Mouse (Mus musculus) MEL (cell line): ENCODE results near the gene Gm10762.

ENCODE experiments used
- CHD1 ChIP-seq: IDR thresholded peaks from 2 replicates; pipeline ENCODE4 v1.6.1; 2012; ENCODE audit warnings: low read depth, mild to moderate bottlenecking, inconsistent platforms, low read length, improper control_type of control experiment
- CTCF ChIP-seq, 3 experiments: IDR thresholded peaks in 2 of 3; conservative IDR thresholded peaks in 1 of 3; 2 replicates each; pipeline ENCODE4 v1.5.1; 2011 to 2012; ENCODE audit warnings: low read length in 3 of 3, low read depth in 2 of 3, mild to moderate bottlenecking in 2 of 3, improper control_type of control experiment in 1 of 3, inconsistent platforms in 1 of 3, mixed read lengths in 1 of 3, moderate library complexity in 1 of 3; ENCODE audit not compliant: control insufficient read depth in 1 of 3, insufficient read depth in 1 of 3, poor library complexity in 1 of 3, severe bottlenecking in 1 of 3
- EP300 ChIP-seq, 2 experiments: IDR thresholded peaks; 2 replicates each; pipeline ENCODE4 v1.6.1; 2011; ENCODE audit warnings: improper control_type of control experiment in 2 of 2, low read length in 2 of 2, low read depth in 1 of 2, mild to moderate bottlenecking in 1 of 2
- POLR2AphosphoS2 ChIP-seq: IDR thresholded peaks from 2 replicates; pipeline ENCODE4 v1.6.1; 2011; ENCODE audit warnings: low read length, improper control_type of control experiment
- TAL1 ChIP-seq: IDR thresholded peaks from 2 replicates; pipeline ENCODE4 v1.6.1; 2012; ENCODE audit warnings: mild to moderate bottlenecking, inconsistent platforms, low read length, moderate library complexity, mixed read lengths
- USF1 ChIP-seq: IDR thresholded peaks from 2 replicates; pipeline ENCODE4 v1.6.1; 2014; ENCODE audit warnings: low read depth, mild to moderate bottlenecking, inconsistent platforms, low read length, improper control_type of control experiment, moderate library complexity
- ZMIZ1 ChIP-seq: IDR thresholded peaks from 2 replicates; pipeline ENCODE4 v1.6.1; 2012; ENCODE audit warnings: low read depth, mild to moderate bottlenecking, inconsistent platforms, low read length, improper control_type of control experiment, moderate library complexity
- ZNF384 ChIP-seq: IDR thresholded peaks from 2 replicates; pipeline ENCODE4 v1.6.1; 2012; ENCODE audit warnings: low read depth, mild to moderate bottlenecking, inconsistent platforms, low read length, improper control_type of control experiment

DNA sequence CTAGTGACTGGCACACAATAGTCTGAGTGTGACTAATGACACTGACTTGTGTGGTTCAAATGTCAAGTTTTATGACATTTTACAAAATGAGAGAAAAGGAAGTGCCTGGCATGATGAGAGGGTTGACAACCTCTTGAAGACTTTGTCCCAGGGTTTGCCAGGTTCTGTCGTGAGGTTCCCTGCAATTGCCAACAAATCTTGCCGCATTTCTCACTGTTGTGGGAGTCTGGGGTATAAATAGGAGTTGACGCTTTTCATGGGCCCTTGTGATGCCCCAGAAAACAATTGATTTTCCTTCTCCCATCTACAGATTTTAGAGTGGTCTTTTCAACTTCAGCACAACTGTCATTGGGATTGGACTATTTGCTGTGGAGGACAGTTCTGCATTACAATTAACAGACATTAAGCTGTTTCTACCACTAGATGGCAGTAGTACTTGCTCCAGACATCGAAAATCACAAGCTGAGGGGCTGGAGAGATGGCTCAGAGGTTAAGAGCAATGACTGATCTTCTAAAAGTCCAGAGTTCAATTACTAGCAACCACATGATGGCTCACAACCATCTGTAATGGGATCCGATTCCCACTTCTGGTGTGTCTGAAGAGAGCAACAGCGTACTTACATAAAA, 19.4 kb downstream of the Gm10762 start:
- TF ChIP-seq CHD1 = no peak
- no peak for TF ChIP-seq ZMIZ1
- no peak for TF ChIP-seq TAL1
- no peak for TF ChIP-seq USF1
- TF ChIP-seq EP300 (IDR thresholded peaks at IDR 0.05; ENCODE audit: low read depth in 1 of 2, low read length in 2 of 2) = no peak
- no peak for TF ChIP-seq ZNF384
- peak in 2 of 3 experiments; percentile 48 to 69; a peak in 4 of 6 replicates for TF ChIP-seq CTCF (IDR thresholded peaks at IDR 0.05 in 2 of 3, conservative IDR thresholded peaks at IDR 0.05 in 1 of 3; ENCODE audit: control insufficient read depth in 1 of 3, insufficient read depth in 1 of 3, low read depth in 2 of 3, low read length in 3 of 3, poor library complexity in 1 of 3, severe bottlenecking in 1 of 3)
- TF ChIP-seq POLR2AphosphoS2 = no peak
